Mouse (Mus musculus): ENCODE results near the gene Oxct2a.

GRCm38 (mm10) chr4:123335796-123336585, 12.6 kb upstream of the Oxct2a start:
- no peak for TF ChIP-seq TBP (conservative IDR thresholded peaks at IDR 0.05; ENCODE audit: low read depth, low read length)
- TF ChIP-seq MAZ (IDR thresholded peaks at IDR 0.05; ENCODE audit: low read depth, low read length) = no peak
- TF ChIP-seq ZC3H11A (IDR thresholded peaks at IDR 0.05; ENCODE audit: low read depth, low read length) = no peak
- no peak for TF ChIP-seq POLR2AphosphoS2 (IDR thresholded peaks at IDR 0.05; ENCODE audit: low read depth, low read length)
- TF ChIP-seq CTCF (conservative IDR thresholded peaks at IDR 0.05 in 1 of 2, IDR thresholded peaks at IDR 0.05 in 1 of 2; ENCODE audit: low read depth in 2 of 2, low read length in 2 of 2) = no peak
- TF ChIP-seq NRF1 (IDR thresholded peaks at IDR 0.05; ENCODE audit: low read depth, low read length) = no peak
- no peak for TF ChIP-seq JUND (conservative IDR thresholded peaks at IDR 0.05; ENCODE audit: low read depth, low read length)
- no peak for TF ChIP-seq ETS1 (conservative IDR thresholded peaks at IDR 0.05; ENCODE audit: low read depth, low read length)
- TF ChIP-seq SMC3 (IDR thresholded peaks at IDR 0.05; ENCODE audit: low read depth, low read length) = no peak
- TF ChIP-seq TCF12 (IDR thresholded peaks at IDR 0.05; ENCODE audit: low read depth, low read length) = no peak
- TF ChIP-seq POLR2A (IDR thresholded peaks at IDR 0.05; ENCODE audit: low read depth, low read length) = no peak
- TF ChIP-seq EP300 (IDR thresholded peaks at IDR 0.05; ENCODE audit: low read length) = no peak
